Mouse (Mus musculus): ENCODE measurements around the gene Zmiz1.

Zmiz1 gene

GRCm38 (mm10) chr14:25533631-25534395 lies 74.8 kb downstream of the Zmiz1 start:
- DNase-seq (ENCODE audit: low spot score in 2 of 2), result no peak

GRCm38 (mm10) chr14:25534396-25534769 lies 75.4 kb downstream of the Zmiz1 start:
- DNase-seq (ENCODE audit: low spot score in 2 of 2), result no peak

- no peak for DNase-seq (ENCODE audit: low spot score in 2 of 2)
Observed at GRCm38 (mm10) chr14:25534918-25535582, 76.1 kb downstream of the Zmiz1 start.

- no peak for DNase-seq (ENCODE audit: low spot score in 2 of 2)
Observed at GRCm38 (mm10) chr14:25535583-25535943, 76.6 kb downstream of the Zmiz1 start.

- no peak for DNase-seq (ENCODE audit: low spot score in 2 of 2)
Observed at GRCm38 (mm10) chr14:25536476-25536875, 77.5 kb downstream of the Zmiz1 start.

GRCm38 (mm10) chr14:25537351-25537750 lies 78.4 kb downstream of the Zmiz1 start:
- DNase-seq (ENCODE audit: low spot score in 2 of 2), result no peak

- DNase-seq (ENCODE audit: low spot score in 2 of 2), result no peak
Observed at GRCm38 (mm10) chr14:25538522-25538921, 79.5 kb downstream of the Zmiz1 start.

GRCm38 (mm10) chr14:25539493-25540116 lies 80.6 kb downstream of the Zmiz1 start:
- no peak for DNase-seq (ENCODE audit: low spot score in 2 of 2)

GRCm38 (mm10) chr14:25540172-25540571 lies 81.2 kb downstream of the Zmiz1 start:
- no peak for DNase-seq (ENCODE audit: low spot score in 2 of 2)

- no peak for DNase-seq (ENCODE audit: low spot score in 2 of 2)
Observed at GRCm38 (mm10) chr14:25541213-25541612, 82.2 kb downstream of the Zmiz1 start.

- DNase-seq (ENCODE audit: low spot score in 2 of 2), result no peak
Observed at GRCm38 (mm10) chr14:25543098-25543497, 84.1 kb downstream of the Zmiz1 start.

- no peak for DNase-seq (ENCODE audit: low spot score in 2 of 2)
Observed at GRCm38 (mm10) chr14:25543927-25544326, 84.9 kb downstream of the Zmiz1 start.

GRCm38 (mm10) chr14:25546852-25547621 lies 88.1 kb downstream of the Zmiz1 start:
- DNase-seq (ENCODE audit: low spot score in 2 of 2), result no peak

GRCm38 (mm10) chr14:25547882-25548281 lies 88.9 kb downstream of the Zmiz1 start:
- DNase-seq (ENCODE audit: low spot score in 2 of 2), result no peak

GRCm38 (mm10) chr14:25548650-25549049 lies 89.7 kb downstream of the Zmiz1 start:
- no peak for DNase-seq (ENCODE audit: low spot score in 2 of 2)

GRCm38 (mm10) chr14:25549125-25549524 lies 90.1 kb downstream of the Zmiz1 start:
- no peak for DNase-seq (ENCODE audit: low spot score in 2 of 2)

- peak; percentile 36 to 59 for DNase-seq (ENCODE audit: low spot score in 2 of 2)
Observed at GRCm38 (mm10) chr14:25549871-25550840, 91.2 kb downstream of the Zmiz1 start.

GRCm38 (mm10) chr14:25551731-25552130 lies 92.7 kb downstream of the Zmiz1 start:
- DNase-seq (ENCODE audit: low spot score in 2 of 2), result no peak

- DNase-seq (ENCODE audit: low spot score in 2 of 2), result no peak
Observed at GRCm38 (mm10) chr14:25553382-25553781, 94.4 kb downstream of the Zmiz1 start.

- no peak for DNase-seq (ENCODE audit: low spot score in 2 of 2)
Observed at GRCm38 (mm10) chr14:25554781-25555180, 95.8 kb downstream of the Zmiz1 start.

GRCm38 (mm10) chr14:25555291-25555781 lies 96.4 kb downstream of the Zmiz1 start:
- DNase-seq (ENCODE audit: low spot score in 2 of 2), result no peak

Measured in frontal cortex, postnatal 36 days (tissue).